Mouse (Mus musculus) mammary gland, adult 2 months (tissue): Measurements from ENCODE around the gene 1700028K03Rik. TPM values are rescaled to one million over a fixed set of nuclear protein-coding genes. Genes with fewer than 3 reads are reported as not detected.

Experiments used
- polyA plus RNA-seq: library from polyadenylated mRNA; depleted of rRNA; stranded (reverse); fragments of >200 nt; gene quantifications from 2 replicates; pipeline ENCODE4 v1.2.3, GENCODE M21; 2012; ENCODE audit warnings: low replicate concordance; rRNA removed

The 1700028K03Rik gene
- 0.04 TPM in 1 of 2 replicates, not detected in the other for polyA plus RNA-seq

GRCm38 (mm10) chr5:107534581-107534980, at the start of gene 1700028K03Rik:
1700028K03Rik (plus strand) TSS chr5:107534709.

GRCm38 (mm10) chr5:107507321-107507720, 27.2 kb upstream of the 1700028K03Rik start, which contains the start of gene Gm42669:
Gm42669 (plus strand) TSS chr5:107507621.

GRCm38 (mm10) chr5:107597301-107598077, 63.0 kb downstream of the 1700028K03Rik start, which contains the start of the genes Rpap2 and Glmn:
Rpap2 (plus strand) TSS chr5:107597373.
Glmn (minus strand) TSS chr5:107597888.

Other genes with a start within 250 kb of the 1700028K03Rik start
- 71.2 and 75.7 TPM in 2 replicates for gene Tgfbr3, start 245.1 kb upstream of the 1700028K03Rik start, polyA plus RNA-seq
- gene Brdt, start 203.6 kb upstream of the 1700028K03Rik start, polyA plus RNA-seq = 1.5 and 1.9 TPM in 2 replicates
- 0.65 and 0.99 TPM in 2 replicates for gene Ephx4, start 132.0 kb upstream of the 1700028K03Rik start, polyA plus RNA-seq
- not detected in 2 replicates for gene Lpcat2b, start 103.2 kb upstream of the 1700028K03Rik start, polyA plus RNA-seq
- gene Btbd8, start 96.7 kb upstream of the 1700028K03Rik start, polyA plus RNA-seq = 0.76 and 1.6 TPM in 2 replicates
- gene Gm42669, start 27.1 kb upstream of the 1700028K03Rik start, polyA plus RNA-seq = not detected in 2 replicates
- gene Rpap2, start 62.7 kb downstream of the 1700028K03Rik start, polyA plus RNA-seq = 1.4 and 3.5 TPM in 2 replicates
- 0.26 and 1.3 TPM in 2 replicates for gene Glmn, start 63.2 kb downstream of the 1700028K03Rik start, polyA plus RNA-seq
- gene Gfi1, start 191.3 kb downstream of the 1700028K03Rik start, polyA plus RNA-seq = 1.5 and 7.5 TPM in 2 replicates